Mouse (Mus musculus) limb, embryonic 10.5 days (tissue): ENCODE measurements around the gene Fhod1. TPM values are rescaled to one million over a fixed set of nuclear protein-coding genes. Genes with fewer than 3 reads are reported as not detected.

ENCODE experiments used
- DNase-seq: peaks from one replicate; pipeline ENCODE4 v3.0.0-alpha.2; 2017; ENCODE audit warnings: low spot score
- H3K27ac ChIP-seq: fragments of 300-500 bp; sonication (generic); 2 replicates; pipeline ENCODE4 v1.5.1; 2016; ENCODE audit warnings: mild to moderate bottlenecking
- H3K27me3 ChIP-seq: fragments of 300-500 bp; sonication (generic); 2 replicates; pipeline ENCODE4 v1.6.1; 2016; ENCODE audit warnings: low read depth, mild to moderate bottlenecking; ENCODE audit not compliant: poor library complexity, severe bottlenecking
- H3K36me3 ChIP-seq: fragments of 300-500 bp; sonication (generic); 2 replicates; pipeline ENCODE4 v1.6.1; 2016; ENCODE audit warnings: mild to moderate bottlenecking, moderate library complexity
- H3K4me1 ChIP-seq: fragments of 300-500 bp; sonication (generic); 2 replicates; pipeline ENCODE4 v1.6.1; 2016
- H3K4me3 ChIP-seq: fragments of 300-500 bp; sonication (generic); 2 replicates; pipeline ENCODE4 v1.5.1; 2016; ENCODE audit warnings: mild to moderate bottlenecking, moderate library complexity
- H3K9me3 ChIP-seq: fragments of 300-500 bp; sonication (generic); replicated peaks from 2 replicates; pipeline ENCODE4 v1.6.1; 2016; ENCODE audit warnings: mild to moderate bottlenecking
- WGBS: fragments of 180-500 bp; shearing (Covaris S2); methylation state at CpG from one replicate; pipeline ENCODE4 v1.1.7; 2016; 5-methylcytosine and 5-hydroxymethylcytosine counted together
- polyA plus RNA-seq: library from polyadenylated mRNA; unstranded; fragments of >200 nt; fragmentation: Nextera tagmentation; extraction: Ambion mirVana; gene quantifications from 2 replicates; pipeline ENCODE4 v1.2.1, GENCODE M21; 2016

The Fhod1 gene
- polyA plus RNA-seq, 1 experiment from 2014 or later = 2.2 TPM

DNA sequence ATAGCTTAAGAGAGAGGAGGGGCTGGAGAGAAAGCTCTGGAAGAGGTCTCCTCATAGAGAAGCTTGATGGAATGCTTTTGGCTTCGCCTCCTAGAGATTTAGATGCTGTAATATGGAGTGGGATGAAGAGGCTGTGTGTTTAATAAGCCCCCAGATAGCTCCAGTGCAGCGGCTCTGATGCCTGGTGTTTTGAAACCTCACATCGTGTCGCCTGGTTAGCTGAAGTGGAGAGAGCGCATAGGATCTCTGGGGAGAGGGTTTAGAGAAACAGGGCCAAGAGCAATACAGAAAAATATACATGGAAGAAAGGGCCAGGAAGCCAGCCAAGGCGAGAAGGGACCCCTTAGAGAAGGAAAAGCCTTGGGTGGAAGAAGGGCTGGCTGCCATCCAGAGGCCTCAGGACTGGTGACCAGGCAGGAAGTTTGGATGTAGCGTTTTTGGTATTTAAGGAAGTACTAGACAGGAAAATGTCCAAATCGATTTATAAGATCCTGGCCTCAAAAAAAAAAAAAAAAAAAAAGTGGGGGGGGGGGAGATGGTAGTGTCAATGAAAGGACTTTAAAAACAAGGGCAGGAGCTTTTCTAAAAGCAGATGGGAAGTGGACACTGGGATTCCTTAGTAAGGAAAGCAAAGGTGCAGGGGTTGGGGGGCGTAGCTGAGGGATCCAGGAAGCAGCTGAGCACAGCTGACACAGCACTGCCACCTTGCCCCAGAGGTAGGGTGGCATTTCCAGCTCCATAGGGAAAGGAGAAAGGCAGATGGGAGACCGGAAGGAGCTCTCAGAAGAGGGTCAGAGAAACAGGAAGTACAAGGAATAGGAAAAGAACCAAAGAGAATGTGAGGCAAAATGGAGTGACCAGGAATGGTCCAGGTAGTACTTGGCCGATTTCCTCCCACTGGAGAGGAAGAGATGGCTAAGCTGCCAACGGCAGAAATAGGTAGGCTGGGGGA, 14.3 kb upstream of the Fhod1 start:
- Histone ChIP-seq H3K9me3 (no peaks in the 10 kb centered on the region), H3K36me3 (peaks cover 71% of the 10 kb centered on the region), H3K27ac (no peak overlapping the region), H3K27me3 (no peaks in the 10 kb centered on the region), H3K4me3 (no peak overlapping the region), H3K4me1 (peaks cover 20% of the 10 kb centered on the region)
- 88% methylated on average over 12 of the region's 12 CpGs for WGBS
- DNase-seq = no peak

DNA sequence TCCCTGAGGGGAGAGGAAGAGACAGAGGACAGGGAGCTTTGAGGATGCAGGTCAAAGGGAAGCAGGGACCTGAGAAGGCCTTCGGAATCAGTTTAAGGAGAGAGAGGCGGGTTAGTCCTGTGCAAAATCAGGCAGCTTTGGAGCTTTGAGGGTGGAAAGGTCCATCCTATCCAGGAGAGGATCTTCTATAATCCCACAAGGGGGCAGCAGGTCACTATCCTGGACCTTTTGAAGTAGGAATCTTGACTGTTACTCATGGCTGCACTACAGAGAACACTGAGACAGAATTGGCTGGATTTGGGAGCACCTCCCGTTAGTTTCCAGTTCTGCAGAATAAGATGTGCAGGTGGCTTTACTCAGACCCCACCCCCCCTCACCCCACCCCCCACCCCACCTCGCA, 11.9 kb upstream of the Fhod1 start:
- DNase-seq = no peak
- WGBS = 52% methylated on average over 4 of the region's 4 CpGs
- H3K36me3 ChIP-seq = peaks cover 69% of the 10 kb centered on the region

DNA sequence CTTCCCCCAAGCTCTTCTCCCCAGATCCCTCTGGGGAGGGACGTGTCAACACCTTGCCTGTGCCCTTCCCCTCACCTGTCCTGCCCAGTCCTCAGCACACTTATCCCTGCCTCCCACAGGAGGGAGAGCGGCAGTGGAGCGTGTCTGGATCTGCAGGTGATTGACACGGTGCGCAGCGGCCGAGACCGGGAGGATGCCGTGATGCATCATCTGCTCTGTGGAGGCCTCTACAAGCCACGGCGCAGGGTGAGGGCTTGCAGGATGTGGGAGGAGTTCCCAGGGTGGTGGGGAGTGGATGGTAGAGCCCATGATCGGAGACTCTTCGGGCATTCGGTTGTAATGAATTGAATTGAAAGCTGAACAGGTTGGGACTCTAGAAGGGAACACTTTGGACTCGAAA, 11.5 kb upstream of the Fhod1 start:
- no peak for DNase-seq
- H3K4me1 ChIP-seq = peaks cover 42% of the 10 kb centered on the region
- H3K4me3 ChIP-seq = no peak overlapping the region
- no peaks in the 10 kb centered on the region for H3K9me3 ChIP-seq
- H3K36me3 ChIP-seq = peaks cover 65% of the 10 kb centered on the region
- 77% methylated on average over 15 of the region's 15 CpGs for WGBS
- 0 out of 2 replicates have a peak overlapping the region, but pooled peaks have one; percentile 7 for H3K27ac ChIP-seq
- no peaks in the 10 kb centered on the region for H3K27me3 ChIP-seq

More for the DNA sequence above, 11.9 kb upstream of the Fhod1 start:
- Histone ChIP-seq H3K9me3 (no peaks in the 10 kb centered on the region), H3K27ac (0 out of 2 replicates have a peak overlapping the region, but pooled peaks have one; percentile 7), H3K4me3 (no peak overlapping the region), H3K27me3 (no peaks in the 10 kb centered on the region), H3K4me1 (peaks cover 38% of the 10 kb centered on the region)

DNA sequence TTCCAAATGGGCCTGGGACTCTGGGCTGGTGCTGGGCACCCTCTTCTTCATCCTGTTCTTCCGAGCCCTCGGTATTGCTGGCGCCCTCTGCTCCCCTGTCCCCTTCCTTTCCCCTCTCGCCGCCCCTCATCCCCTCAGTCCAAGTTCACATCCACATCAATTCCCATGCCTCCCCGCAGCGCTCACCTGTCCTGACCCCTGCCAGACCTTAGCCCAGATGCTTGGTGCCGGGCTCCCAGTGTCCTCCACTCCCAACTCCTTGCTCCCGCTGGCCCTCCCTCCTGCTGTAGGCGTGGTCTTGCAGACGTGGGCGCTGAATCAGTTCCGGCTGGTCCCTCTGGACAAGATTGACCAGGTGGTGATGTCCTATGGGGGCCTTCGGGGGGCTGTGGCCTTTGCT, 8.9 kb upstream of the Fhod1 start:
- Histone ChIP-seq H3K36me3 (peaks cover 48% of the 10 kb centered on the region), H3K4me3 (no peak overlapping the region), H3K27ac (no peak overlapping the region), H3K9me3 (no peaks in the 10 kb centered on the region), H3K4me1 (peaks cover 46% of the 10 kb centered on the region), H3K27me3 (no peaks in the 10 kb centered on the region)
- no peak for DNase-seq
- 88% methylated on average over 14 of the region's 14 CpGs for WGBS

DNA sequence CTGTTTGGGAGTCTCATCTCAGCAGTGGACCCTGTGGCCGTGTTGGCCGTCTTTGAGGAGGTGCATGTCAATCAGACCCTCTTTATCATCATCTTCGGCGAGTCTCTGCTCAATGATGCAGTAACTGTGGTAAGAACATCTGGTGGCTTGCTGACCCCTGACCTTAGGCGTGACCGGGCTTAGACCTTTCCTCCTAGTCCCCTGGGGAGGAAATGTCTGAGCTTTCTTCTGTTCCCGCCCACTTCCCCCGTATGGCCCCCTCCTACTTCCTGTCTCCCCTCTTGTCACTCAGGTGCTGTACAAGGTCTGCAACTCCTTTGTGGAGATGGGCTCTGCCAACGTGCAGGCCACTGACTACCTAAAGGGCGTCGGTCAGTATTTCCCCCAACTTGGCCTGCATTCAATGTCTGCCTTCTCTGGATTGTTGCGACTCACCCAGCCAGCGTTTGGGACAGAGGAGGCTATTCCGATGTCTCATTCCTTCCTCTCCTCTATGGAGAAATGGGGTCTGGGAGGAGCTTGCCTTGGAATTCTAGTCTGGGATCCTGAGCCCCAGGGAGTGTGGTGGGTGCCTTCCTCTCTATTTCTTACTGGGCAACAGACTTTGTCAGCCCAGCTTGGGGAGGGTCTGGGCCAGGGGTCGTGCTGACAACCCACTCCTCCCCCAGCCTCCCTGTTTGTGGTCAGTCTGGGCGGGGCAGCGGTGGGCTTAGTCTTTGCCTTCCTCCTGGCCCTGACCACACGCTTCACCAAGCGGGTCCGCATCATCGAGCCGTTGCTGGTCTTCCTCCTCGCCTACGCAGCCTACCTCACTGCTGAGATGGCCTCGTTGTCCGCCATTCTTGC, 7.6 kb upstream of the Fhod1 start:
- Histone ChIP-seq H3K4me1 (peaks cover 48% of the 10 kb centered on the region), H3K4me3 (peak overlapping the region; percentile 10; the same call in 1 of the 2 replicates), H3K9me3 (no peaks in the 10 kb centered on the region), H3K27ac (peak overlapping the region; percentile 61), H3K27me3 (0 out of 2 replicates have a peak, but pooled peaks cover 2% of the 10 kb centered on the region), H3K36me3 (peaks cover 45% of the 10 kb centered on the region)
- WGBS = 62% methylated on average over 26 of the region's 26 CpGs
- no peak for DNase-seq

DNA sequence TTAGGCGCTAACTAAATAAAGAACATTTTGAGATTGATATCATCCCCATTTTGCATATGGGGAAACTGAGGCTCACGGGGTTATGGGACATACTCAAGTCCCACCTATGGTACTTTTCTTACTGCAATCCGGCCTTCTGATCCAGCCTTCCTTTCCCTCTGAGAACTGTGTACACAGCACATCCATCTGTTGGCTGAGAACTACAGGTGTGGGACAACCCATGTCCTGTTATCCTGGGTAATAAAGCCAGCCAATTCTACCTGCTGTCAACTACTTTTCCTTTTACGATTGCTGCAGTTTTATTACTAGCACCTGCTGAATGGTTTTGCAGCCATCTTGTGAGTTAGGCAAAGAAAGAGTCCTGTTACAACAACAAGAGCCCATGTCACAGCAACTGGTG, 6.8 kb upstream of the Fhod1 start:
- H3K27ac ChIP-seq = peak overlapping the region; percentile 61; the same call in 1 of the 2 replicates
- H3K4me1 ChIP-seq = peaks cover 53% of the 10 kb centered on the region
- peaks cover 45% of the 10 kb centered on the region for H3K36me3 ChIP-seq
- H3K9me3 ChIP-seq = no peaks in the 10 kb centered on the region
- H3K4me3 ChIP-seq = no peak overlapping the region
- H3K27me3 ChIP-seq = 0 out of 2 replicates have a peak, but pooled peaks cover 6% of the 10 kb centered on the region
- DNase-seq = no peak
- WGBS = 82% methylated on average over 4 of the region's 4 CpGs

DNA sequence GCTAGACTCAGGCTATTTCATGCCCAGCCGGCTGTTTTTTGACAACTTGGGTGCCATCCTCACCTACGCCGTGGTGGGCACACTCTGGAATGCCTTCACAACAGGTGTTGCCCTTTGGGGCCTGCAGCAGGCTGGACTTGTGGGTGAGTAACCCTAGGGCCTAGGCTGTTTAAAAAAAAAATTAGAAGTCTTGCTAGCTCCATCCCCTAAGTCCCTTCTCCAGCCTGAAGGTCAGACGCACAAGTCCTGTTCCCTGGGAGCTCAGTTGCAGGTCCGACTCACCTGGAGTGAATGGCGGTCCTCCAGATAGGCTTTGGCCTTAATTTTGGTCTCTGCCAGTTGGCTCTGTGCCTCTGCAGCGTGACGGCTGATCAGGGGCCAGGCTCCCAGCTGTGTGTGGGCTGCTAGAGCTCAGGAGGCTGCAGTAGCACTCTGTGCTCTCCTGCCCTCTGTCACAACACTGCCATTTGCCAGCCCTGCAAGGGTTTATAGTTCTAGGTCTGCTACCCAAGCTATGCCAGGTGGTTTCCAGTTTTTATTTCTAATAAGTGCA, 5.9 kb upstream of the Fhod1 start:
- H3K27ac ChIP-seq = 0 out of 2 replicates have a peak overlapping the region, but pooled peaks have one; percentile 20
- peaks cover 53% of the 10 kb centered on the region for H3K4me1 ChIP-seq
- no peaks in the 10 kb centered on the region for H3K9me3 ChIP-seq
- H3K4me3 ChIP-seq = no peak overlapping the region
- H3K36me3 ChIP-seq = peaks cover 38% of the 10 kb centered on the region
- WGBS = 81% methylated on average over 8 of the region's 8 CpGs
- H3K27me3 ChIP-seq = 0 out of 2 replicates have a peak, but pooled peaks cover 6% of the 10 kb centered on the region
- no peak for DNase-seq

DNA sequence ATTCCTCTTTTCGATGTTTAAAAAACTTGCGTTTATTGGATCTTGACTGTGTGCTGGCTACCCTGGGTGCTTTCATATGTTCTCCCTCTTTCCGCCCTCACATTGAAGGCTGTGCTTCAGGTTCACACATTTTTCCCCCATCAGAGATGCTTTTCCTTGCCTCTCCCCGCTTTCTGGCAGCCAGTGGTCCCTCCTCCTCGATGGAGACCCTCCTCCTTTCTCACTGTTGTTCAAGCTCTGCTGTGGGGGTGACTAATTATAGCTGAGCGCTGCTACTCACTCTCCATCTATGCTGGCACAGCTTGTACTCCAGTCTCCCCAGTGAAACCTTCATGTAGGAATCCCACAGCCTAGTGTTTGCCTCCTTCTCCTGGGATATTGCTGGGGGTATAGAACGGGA, 2.4 kb upstream of the Fhod1 start:
- H3K9me3 ChIP-seq = no peaks in the 10 kb centered on the region
- H3K4me3 ChIP-seq = peak overlapping the region; percentile 74
- 48% methylated on average over 7 of the region's 7 CpGs for WGBS
- no peak for DNase-seq
- H3K27me3 ChIP-seq = 0 out of 2 replicates have a peak, but pooled peaks cover 6% of the 10 kb centered on the region
- peaks cover 7% of the 10 kb centered on the region for H3K36me3 ChIP-seq
- H3K27ac ChIP-seq = no peak overlapping the region
- H3K4me1 ChIP-seq = peaks cover 63% of the 10 kb centered on the region

DNA sequence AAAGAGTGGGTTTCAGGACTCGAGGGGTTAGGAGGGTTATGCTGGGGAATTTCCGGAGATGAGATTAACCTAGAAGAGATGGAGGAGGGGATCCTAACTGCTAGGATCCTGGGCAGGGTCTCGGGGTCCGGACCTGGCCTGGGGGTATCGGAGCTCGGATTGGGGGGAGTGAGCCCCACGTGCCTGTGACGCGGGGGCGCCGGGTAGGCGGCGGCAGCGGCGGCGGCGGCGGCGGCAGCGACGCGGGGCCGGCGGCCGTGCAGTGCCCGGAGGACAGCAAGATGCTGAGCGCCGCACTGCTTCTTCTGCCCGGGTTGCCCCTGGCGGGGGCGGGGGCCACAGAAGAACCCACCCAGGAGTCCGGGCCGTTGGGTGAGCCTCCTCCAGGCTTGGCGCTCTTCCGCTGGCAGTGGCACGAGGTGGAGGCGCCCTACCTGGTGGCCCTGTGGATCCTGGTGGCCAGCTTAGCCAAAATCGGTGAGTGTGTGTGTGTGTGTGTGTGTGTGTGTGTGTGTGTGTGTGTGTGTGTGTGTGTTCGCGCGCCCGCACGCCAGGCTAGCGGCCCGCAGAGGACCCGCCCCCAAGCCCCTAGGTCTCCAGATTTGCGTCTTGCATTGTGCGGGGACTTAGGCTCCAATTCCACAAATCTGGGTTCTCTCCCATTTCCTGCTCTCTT, 1.5 kb upstream of the Fhod1 start:
- Histone ChIP-seq H3K4me3 (peak overlapping the region; percentile 74), H3K9me3 (no peaks in the 10 kb centered on the region), H3K4me1 (peaks cover 54% of the 10 kb centered on the region), H3K27ac (peak overlapping the region; percentile 88), H3K36me3 (peaks cover 7% of the 10 kb centered on the region), H3K27me3 (0 out of 2 replicates have a peak, but pooled peaks cover 6% of the 10 kb centered on the region)
- under 1% methylated on average over 48 of the region's 48 CpGs for WGBS
- peak; percentile 75 for DNase-seq

DNA sequence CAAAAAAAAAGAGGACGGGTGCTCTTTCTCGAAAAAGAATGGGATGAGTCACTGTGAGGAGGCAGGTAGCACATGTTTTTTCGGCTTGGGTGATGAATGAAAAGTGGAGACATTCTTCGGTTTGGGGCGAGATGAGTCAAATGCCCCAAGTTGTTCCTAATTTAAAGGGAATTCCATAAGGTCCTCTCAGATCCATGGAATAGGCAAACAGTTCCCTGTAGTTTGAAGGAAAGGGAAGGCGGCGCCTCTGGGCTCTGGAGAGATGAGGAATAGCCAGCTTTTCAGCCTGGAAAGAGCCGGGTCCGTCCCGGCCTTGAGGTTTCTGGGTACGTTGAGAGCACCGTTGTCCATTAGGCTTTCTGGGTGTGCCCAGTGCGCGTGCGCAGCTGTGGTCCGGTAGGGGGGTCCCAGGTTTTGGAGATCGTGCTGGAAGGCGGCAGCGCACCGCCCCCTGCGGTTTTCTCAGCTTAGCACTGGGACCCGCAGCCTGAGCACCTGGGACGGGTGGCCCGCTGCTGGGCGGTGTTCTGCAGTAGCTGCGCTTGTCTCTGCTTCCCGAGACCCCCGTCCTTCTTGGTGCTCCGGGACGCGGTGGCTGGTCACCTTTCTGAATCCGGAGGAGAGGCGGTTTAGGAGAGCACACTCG, 820 bp upstream of the Fhod1 start, which contains the start of gene Slc9a5:
Gene Slc9a5 (plus strand): TSS at position 394 of the 646 bp plus-strand sequence.
- H3K27ac ChIP-seq = peak within 1 kb of the TSS; percentile 88
- 0 out of 2 replicates have a peak, but pooled peaks cover 6% of the 10 kb centered on the region for H3K27me3 ChIP-seq
- H3K9me3 ChIP-seq = no peaks in the 10 kb centered on the region
- peaks cover 51% of the 10 kb centered on the region for H3K4me1 ChIP-seq
- peak within 1 kb of the TSS; percentile 74 for H3K4me3 ChIP-seq
- DNase-seq = peak; percentile 89
- peaks cover 3% of the 10 kb centered on the region; the same call in 1 of the 2 replicates for H3K36me3 ChIP-seq
- under 1% methylated on average over 34 of the region's 34 CpGs for WGBS

DNA sequence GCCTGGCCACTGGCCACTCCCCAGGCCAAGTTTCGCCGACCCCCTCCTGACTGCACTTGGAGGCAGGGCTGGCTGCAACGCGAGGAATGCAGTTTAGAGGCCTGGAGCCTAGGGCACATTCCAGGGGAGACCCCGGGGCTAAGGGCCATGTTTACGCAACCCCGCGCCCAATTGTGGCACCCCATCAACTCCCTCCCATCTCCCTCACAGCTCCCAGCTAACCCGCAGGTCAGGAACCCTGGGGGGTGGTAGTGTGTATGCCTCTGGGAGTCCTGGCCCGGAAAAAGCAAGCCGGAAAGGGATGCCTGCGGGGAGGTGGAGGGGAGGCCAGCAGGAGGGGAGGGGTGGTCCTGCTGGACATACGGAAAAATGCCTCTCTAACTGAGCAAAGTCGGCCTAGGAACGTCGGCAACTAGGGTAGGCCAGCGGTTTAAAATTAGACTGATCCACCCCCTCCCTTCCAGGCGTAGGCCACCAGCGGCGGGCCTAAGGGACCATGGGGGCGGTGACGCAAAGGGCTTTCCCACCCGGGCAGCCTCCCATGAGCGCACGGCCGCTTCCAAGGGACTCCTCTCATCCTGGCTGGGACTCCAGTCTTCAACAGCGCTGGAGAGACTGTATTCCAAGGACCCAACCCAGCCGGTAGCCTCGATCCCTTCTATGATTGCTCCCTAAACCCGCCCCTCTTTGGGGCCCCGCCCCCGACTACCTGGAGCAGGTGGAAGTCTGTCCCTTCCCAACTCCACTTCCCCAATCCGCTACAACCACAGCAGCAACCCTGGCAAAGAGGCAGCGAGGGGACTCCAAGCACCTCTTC, 934 bp downstream of the Fhod1 start:
- H3K27ac ChIP-seq = peak overlapping the region; percentile 88
- WGBS = under 1% methylated on average over 34 of the region's 34 CpGs
- H3K9me3 ChIP-seq = no peaks in the 10 kb centered on the region
- peaks cover 50% of the 10 kb centered on the region for H3K4me1 ChIP-seq
- 0 out of 2 replicates have a peak, but pooled peaks cover 6% of the 10 kb centered on the region for H3K27me3 ChIP-seq
- H3K36me3 ChIP-seq = no peaks in the 10 kb centered on the region
- peak; percentile 73 for DNase-seq
- peak overlapping the region; percentile 74 for H3K4me3 ChIP-seq
